Mouse (Mus musculus) cerebellum, adult 2 months (tissue): ENCODE data around the gene Bcat1.

Experiments used
- CTCF ChIP-seq: fragments of 200-500 bp; IDR thresholded peaks from 2 replicates; pipeline ENCODE4 v1.5.1; 2011; ENCODE audit warnings: low read depth, mild to moderate bottlenecking, control low read depth, low read length, moderate library complexity, borderline replicate concordance; ENCODE audit not compliant: insufficient read depth
- POLR2A ChIP-seq: fragments of 200-500 bp; IDR thresholded peaks from 2 replicates; pipeline ENCODE4 v1.6.1; 2011; ENCODE audit warnings: low read length, control low read depth, borderline replicate concordance; ENCODE audit not compliant: insufficient read depth

DNA sequence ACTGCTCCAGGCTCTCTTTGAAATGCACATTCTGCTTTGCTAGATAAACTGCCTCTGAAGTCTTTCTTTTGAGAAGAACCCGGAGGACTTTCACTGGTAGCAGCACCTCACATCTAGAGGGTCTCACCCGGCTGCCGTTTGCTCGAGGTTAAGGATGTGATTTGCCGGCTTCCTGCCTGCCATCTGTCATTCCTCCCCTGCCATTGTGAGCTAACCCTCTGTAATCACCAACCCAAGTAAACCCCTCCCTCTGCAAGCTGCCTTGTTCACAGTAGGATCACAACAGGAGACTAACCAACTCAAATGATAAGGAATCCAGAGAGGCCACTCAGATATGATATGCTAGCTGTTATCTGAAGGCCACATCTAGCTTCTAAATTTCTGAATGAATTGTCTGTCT lies 53.6 kb downstream of the Bcat1 start:
- TF ChIP-seq POLR2A: no peak
- no peak for TF ChIP-seq CTCF
